In genomic region chr12:83631743-83632679, GRCm38 (mm10) we compare ENCODE assay signal across 8 mouse cellular contexts. TPM values are rescaled to one million over a fixed set of nuclear protein-coding genes. Genes with fewer than 3 reads are reported as not detected.
A peak's percentile ranks its signal among the peaks of the same experiment; 100 is the strongest.
DNase-seq lines count a peak whose midpoint lies in the region; ATAC-seq and TF ChIP-seq lines count a peak whose summit lies in the region.

No protein-coding gene starts in this region.

- peak; percentile 100 for ATAC-seq in forebrain, embryonic 11.5 days (replicated peaks; ENCODE audit: low FRiP score)
- ATAC-seq in heart, embryonic 16.5 days (replicated peaks; ENCODE audit: extremely low read depth, insufficient read depth, low FRiP score): peak; percentile 100
- ATAC-seq in liver, embryonic 15.5 days (ENCODE audit: insufficient read depth): peak; percentile 100
- ATAC-seq in neural tube, embryonic 12.5 days (ENCODE audit: low FRiP score, low read depth): peak; percentile 100

- peak; percentile 96 for TF ChIP-seq POLR2A in CH12.LX (IDR thresholded peaks at IDR 0.05; ENCODE audit: low read depth, low read length)

- 1% methylated on average over 56 of the region's 68 CpGs for WGBS in forebrain, embryonic 11.5 days
- WGBS in heart, embryonic 16.5 days: under 1% methylated on average over 63 of the region's 68 CpGs
- under 1% methylated on average over 68 of the region's 68 CpGs for WGBS in liver, embryonic 15.5 days (ENCODE audit: insufficient replicate concordance)
- 1% methylated on average over 65 of the region's 68 CpGs for WGBS in neural tube, embryonic 12.5 days

- peaks cover 0 to 15% of the 10 kb centered on the region in 2 experiments; a peak in 2 of 4 replicates for H3K4me1 ChIP-seq in CH12.LX (ENCODE audit: control insufficient read depth in 1 of 2, insufficient read depth in 2 of 2)
- H3K4me1 ChIP-seq in forebrain, embryonic 11.5 days (replicated peaks; ENCODE audit: control insufficient read depth, insufficient read depth, low read length): no peaks in the 10 kb centered on the region; the same call in 1 of the 2 replicates
- H3K4me1 ChIP-seq in heart, embryonic 16.5 days (ENCODE audit: control insufficient read depth, insufficient read depth, low read length): peaks cover 12% of the 10 kb centered on the region
- peaks cover 15% of the 10 kb centered on the region for H3K4me1 ChIP-seq in liver, embryonic 15.5 days (replicated peaks)
- H3K4me1 ChIP-seq in neural tube, embryonic 12.5 days: peaks cover 3% of the 10 kb centered on the region

- TF ChIP-seq EP300 in CH12.LX (IDR thresholded peaks at IDR 0.05; ENCODE audit: low read length): no peak

- peak overlapping the region; percentile 74 to 86 (median 75) for H3K4me3 ChIP-seq in CH12.LX (replicated peaks in 1 of 3; ENCODE audit: low read depth in 2 of 3, low read length in 2 of 3, poor library complexity in 1 of 3)
- peak overlapping the region; percentile 91 for H3K4me3 ChIP-seq in forebrain, embryonic 11.5 days (ENCODE audit: low read depth, low read length)
- peak overlapping the region; percentile 99 for H3K4me3 ChIP-seq in heart, embryonic 16.5 days (ENCODE audit: low read length)
- peak overlapping the region; percentile 95 for H3K4me3 ChIP-seq in liver, embryonic 15.5 days (replicated peaks)
- H3K4me3 ChIP-seq in neural tube, embryonic 12.5 days: peak overlapping the region; percentile 84

- TF ChIP-seq CTCF in CH12.LX (conservative IDR thresholded peaks at IDR 0.05 in 1 of 2, IDR thresholded peaks at IDR 0.05 in 1 of 2; ENCODE audit: low read depth in 2 of 2, low read length in 2 of 2): no peak

- H3K79me2 ChIP-seq in CH12.LX (replicated peaks; ENCODE audit: control insufficient read depth, extremely low read depth, insufficient read depth, poor library complexity, severe bottlenecking): peaks cover 41% of the 10 kb centered on the region

- H3K27ac ChIP-seq in CH12.LX (ENCODE audit: insufficient read depth, low read depth): peak overlapping the region; percentile 91
- peak overlapping the region; percentile 93 for H3K27ac ChIP-seq in forebrain, embryonic 11.5 days (ENCODE audit: low read depth, low read length)
- peak overlapping the region; percentile 94 for H3K27ac ChIP-seq in heart, embryonic 16.5 days (ENCODE audit: low read length)
- H3K27ac ChIP-seq in liver, embryonic 15.5 days (replicated peaks): peak overlapping the region; percentile 93
- H3K27ac ChIP-seq in neural tube, embryonic 12.5 days: peak overlapping the region; percentile 88

- in situ Hi-C loops in CH12.LX (cut with MboI; ENCODE audit: low pct_ligation_motif_present, low pct_unique_long_range_greater_than_20kb, low sequenced_read_pairs): no loop called here

- H3K4me2 ChIP-seq in CH12.LX (ENCODE audit: insufficient read depth, low read depth, poor library complexity, severe bottlenecking): peak overlapping the region; percentile 56; the same call in 1 of the 2 replicates
- peak overlapping the region; percentile 63 for H3K4me2 ChIP-seq in forebrain, embryonic 11.5 days (ENCODE audit: low read depth, low read length, severe bottlenecking)
- peak overlapping the region; percentile 85 for H3K4me2 ChIP-seq in heart, embryonic 16.5 days (ENCODE audit: low read depth, low read length)
- peak overlapping the region; percentile 77 for H3K4me2 ChIP-seq in liver, embryonic 15.5 days
- H3K4me2 ChIP-seq in neural tube, embryonic 12.5 days (replicated peaks): peak overlapping the region; percentile 68

- TF ChIP-seq RAD21 in CH12.LX (IDR thresholded peaks at IDR 0.05; ENCODE audit: low read depth, low read length): no peak

- no peaks in the 10 kb centered on the region for H3K27me3 ChIP-seq in CH12.LX (replicated peaks)
- H3K27me3 ChIP-seq in forebrain, embryonic 11.5 days (ENCODE audit: control insufficient read depth, insufficient read depth, low read length): no peaks in the 10 kb centered on the region
- no peaks in the 10 kb centered on the region for H3K27me3 ChIP-seq in heart, embryonic 16.5 days (ENCODE audit: control insufficient read depth, insufficient read depth, low read length)
- H3K27me3 ChIP-seq in liver, embryonic 15.5 days: no peaks in the 10 kb centered on the region
- H3K27me3 ChIP-seq in neural tube, embryonic 12.5 days (replicated peaks): no peaks in the 10 kb centered on the region

- dilution Hi-C loops in CH12.LX (cut with MboI; ENCODE audit: extremely low pct_ligation_motif_present, extremely low pct_unique_long_range_greater_than_20kb, low sequenced_read_pairs): no loop called here

- peak overlapping the region; percentile 98 for H3K9ac ChIP-seq in CH12.LX (ENCODE audit: insufficient read depth, low read depth)
- H3K9ac ChIP-seq in forebrain, embryonic 11.5 days (ENCODE audit: low read length): peak overlapping the region; percentile 98
- H3K9ac ChIP-seq in heart, embryonic 16.5 days (ENCODE audit: low read length): peak overlapping the region; percentile 99
- peak overlapping the region; percentile 96 for H3K9ac ChIP-seq in liver, embryonic 15.5 days
- peak overlapping the region; percentile 94 for H3K9ac ChIP-seq in neural tube, embryonic 12.5 days

- peaks cover 2 to 17% of the 10 kb centered on the region in 2 experiments for H3K36me3 ChIP-seq in CH12.LX (replicated peaks in 1 of 2; ENCODE audit: control insufficient read depth in 1 of 2, insufficient read depth in 1 of 2, low read length in 1 of 2)
- no peaks in the 10 kb centered on the region for H3K36me3 ChIP-seq in forebrain, embryonic 11.5 days (ENCODE audit: control insufficient read depth, insufficient read depth, low read length)
- H3K36me3 ChIP-seq in heart, embryonic 16.5 days (ENCODE audit: control insufficient read depth, insufficient read depth): 0 out of 2 replicates have a peak, but pooled peaks cover 4% of the 10 kb centered on the region
- H3K36me3 ChIP-seq in liver, embryonic 15.5 days (replicated peaks): peaks cover 19% of the 10 kb centered on the region
- H3K36me3 ChIP-seq in neural tube, embryonic 12.5 days: peaks cover 7% of the 10 kb centered on the region; the same call in 1 of the 2 replicates

- DNase-seq in CH12.LX (ENCODE audit: extremely low read depth): peak; percentile 98
- DNase-seq in c-Kit-positive CD71-positive TER-119-negative erythroid progenitor cells, embryonic 14.5 days (ENCODE audit: low read depth): peak; percentile 96
- DNase-seq in forebrain, embryonic 11.5 days (ENCODE audit: low spot score): peak; percentile 97
- DNase-seq in kidney, postnatal 36 days: peak; percentile 93 to 98
- DNase-seq in telencephalon, adult 2 months (ENCODE audit: low read depth, low spot score): peak; percentile 100

- H3K9me3 ChIP-seq in CH12.LX (replicated peaks; ENCODE audit: low read length): no peaks in the 10 kb centered on the region
- H3K9me3 ChIP-seq in forebrain, embryonic 11.5 days (ENCODE audit: control insufficient read depth, low read length): no peaks in the 10 kb centered on the region
- no peaks in the 10 kb centered on the region for H3K9me3 ChIP-seq in heart, embryonic 16.5 days (replicated peaks; ENCODE audit: control insufficient read depth, low read length)
- H3K9me3 ChIP-seq in liver, embryonic 15.5 days (replicated peaks): no peaks in the 10 kb centered on the region
- no peaks in the 10 kb centered on the region for H3K9me3 ChIP-seq in neural tube, embryonic 12.5 days

TF ChIP-seq in CH12.LX, 34 proteins besides CTCF, POLR2A, EP300 and RAD21 (continues in another document):
- TF ChIP-seq JUN (IDR thresholded peaks at IDR 0.05; ENCODE audit: insufficient read depth, low read depth, low read length) (0 out of 2 replicates have a peak, but pooled peaks have one; percentile 34), NRF1 (IDR thresholded peaks at IDR 0.05; ENCODE audit: low read depth, low read length) (peak; percentile 72), ZC3H11A (IDR thresholded peaks at IDR 0.05; ENCODE audit: low read depth, low read length) (no peak), JUND (conservative IDR thresholded peaks at IDR 0.05; ENCODE audit: low read depth, low read length) (peak; percentile 74; the same call in 1 of the 2 replicates), ELF1 (IDR thresholded peaks at IDR 0.05; ENCODE audit: low read depth, low read length) (peak; percentile 93), UBTF (IDR thresholded peaks at IDR 0.05; ENCODE audit: low read depth, low read length) (peak; percentile 34), TCF12 (IDR thresholded peaks at IDR 0.05; ENCODE audit: low read depth, low read length) (peak; percentile 89), RCOR1 (conservative IDR thresholded peaks at IDR 0.05; ENCODE audit: low read depth, low read length) (0 out of 2 replicates have a peak, but pooled peaks have one; percentile 15), MAFK (IDR thresholded peaks at IDR 0.05; ENCODE audit: insufficient replicate concordance, low read length) (no peak), SIN3A (IDR thresholded peaks at IDR 0.05; ENCODE audit: low read length) (peak; percentile 91)

RNA-seq across cellular contexts. Expression of gene Rbm25, which starts 1.0 kb away (rescaled TPM):
- total RNA-seq in CH12.LX (2012; rRNA removed): 58.6 and 75.0 TPM in 2 replicates
- total RNA-seq in CH12.LX (2014; rRNA removed): 97.5 and 103 TPM in 2 replicates
- polyA plus RNA-seq in CH12.LX (2012; ENCODE audit: insufficient read length, low read depth): 227 and 245 TPM in 2 replicates
- 298 and 300 TPM in 2 replicates for polyA plus RNA-seq in forebrain, embryonic 11.5 days (2014; fragmentation: Nextera tagmentation; extraction: Ambion mirVana)
- polyA plus RNA-seq in heart, embryonic 16.5 days (2015; fragmentation: Nextera tagmentation; extraction: Ambion mirVana): 156 and 161 TPM in 2 replicates
- 92.7 and 93.2 TPM in 2 replicates for polyA plus RNA-seq in liver, embryonic 15.5 days (2015; fragmentation: Nextera tagmentation; extraction: Ambion mirVana)
- 264 and 272 TPM in 2 replicates for polyA plus RNA-seq in neural tube, embryonic 12.5 days (2016; fragmentation: Nextera tagmentation; extraction: Ambion mirVana)

RNA-seq across cellular contexts. Expression of gene Zfyve1, which starts 35.0 kb away (rescaled TPM):
- total RNA-seq in CH12.LX (2012; rRNA removed) (10.0 and 17.6 TPM in 2 replicates), CH12.LX (2014; rRNA removed) (7.2 and 7.3 TPM in 2 replicates)
- 6.0 and 10.9 TPM in 2 replicates for polyA plus RNA-seq in CH12.LX (2012; ENCODE audit: insufficient read length, low read depth)
- polyA plus RNA-seq in forebrain, embryonic 11.5 days (2014; fragmentation: Nextera tagmentation; extraction: Ambion mirVana): 24.8 and 24.9 TPM in 2 replicates
- 15.4 and 15.7 TPM in 2 replicates for polyA plus RNA-seq in heart, embryonic 16.5 days (2015; fragmentation: Nextera tagmentation; extraction: Ambion mirVana)
- polyA plus RNA-seq in liver, embryonic 15.5 days (2015; fragmentation: Nextera tagmentation; extraction: Ambion mirVana): 7.8 and 8.8 TPM in 2 replicates
- polyA plus RNA-seq in neural tube, embryonic 12.5 days (2016; fragmentation: Nextera tagmentation; extraction: Ambion mirVana): 31.5 and 34.7 TPM in 2 replicates

RNA-seq across cellular contexts. Expression of gene Psen1, which starts 55.9 kb away (rescaled TPM):
- 45.8 and 46.9 TPM in 2 replicates for total RNA-seq in CH12.LX (2012; rRNA removed)
- total RNA-seq in CH12.LX (2014; rRNA removed): 26.4 and 28.4 TPM in 2 replicates
- 57.6 and 61.1 TPM in 2 replicates for polyA plus RNA-seq in CH12.LX (2012; ENCODE audit: insufficient read length, low read depth)
- 64.9 and 69.6 TPM in 2 replicates for polyA plus RNA-seq in forebrain, embryonic 11.5 days (2014; fragmentation: Nextera tagmentation; extraction: Ambion mirVana)
- 46.1 and 49.4 TPM in 2 replicates for polyA plus RNA-seq in heart, embryonic 16.5 days (2015; fragmentation: Nextera tagmentation; extraction: Ambion mirVana)
- 20.4 and 21.2 TPM in 2 replicates for polyA plus RNA-seq in liver, embryonic 15.5 days (2015; fragmentation: Nextera tagmentation; extraction: Ambion mirVana)
- polyA plus RNA-seq in neural tube, embryonic 12.5 days (2016; fragmentation: Nextera tagmentation; extraction: Ambion mirVana): 69.5 and 77.0 TPM in 2 replicates

Comparison
In these comparisons a context has a peak if more than half of its experiments do, and no peak if none do; other contexts are left out.
1. Peak in every context shown above with its lines: DNase-seq, ATAC-seq, H3K4me3 ChIP-seq and H3K27ac ChIP-seq.